30 mouse cellular contexts compared by ENCODE assay signal in genomic region chr5:150815400-150815799, GRCm38 (mm10).
DNase-seq lines count a peak whose midpoint lies in the region; ATAC-seq and TF ChIP-seq lines count a peak whose summit lies in the region.
"Had no signal": no experiment of that assay in that cellular context is flagged by ENCODE, and none has a peak within 500 bp of the region (broad histone marks: within the 10 kb centered on the region; RNA-seq: fewer than 3 reads in every experiment).

No protein-coding gene starts in this region.

- no peak for TF ChIP-seq CTCF in layer of hippocampus, adult 2 months (conservative IDR thresholded peaks at IDR 0.05)

- H3K27ac ChIP-seq in layer of hippocampus, adult 2 months = peak overlapping the region; percentile 69; the same call in 1 of the 2 replicates
- H3K27ac ChIP-seq: embryonic facial prominence, embryonic 10.5 days; embryonic facial prominence, embryonic 13.5 days; forebrain, embryonic 12.5 days; heart, embryonic 15.5 days; hindbrain, embryonic 14.5 days; hindbrain, postnatal 0 days had no signal

- H3K4me3 ChIP-seq in layer of hippocampus, adult 2 months = no peak overlapping the region
- H3K4me3 ChIP-seq: embryonic facial prominence, embryonic 10.5 days; embryonic facial prominence, embryonic 13.5 days; erythroblast, embryonic 14.5 days; forebrain, embryonic 12.5 days; heart, embryonic 12.5 days; heart, embryonic 15.5 days had no signal

- no peak for DNase-seq in frontal cortex, postnatal 25 days (ENCODE audit: low spot score in 2 of 2)
- DNase-seq in layer of hippocampus, adult 2 months (ENCODE audit: low spot score in 2 of 2) = no peak
- DNase-seq in layer of hippocampus, adult 9-11 months = no peak
- peak; percentile 8 for DNase-seq in right cerebral cortex, adult 18-20 months
- no peak for DNase-seq in right cerebral cortex, postnatal 25 days
- DNase-seq in cerebellum, postnatal 25 days = no peak
- DNase-seq: adrenal gland, postnatal 10 days; adrenal gland, postnatal 36 days; B cell, adult 2 months; cerebellum, adult 11 months; cerebellum, adult 2 months; cerebellum, adult 9-11 months; cerebellum, postnatal 36 days; embryo, embryonic 11 days; gastrocnemius, postnatal 10 days; gastrocnemius, postnatal 36 days; heart, postnatal 10 days; heart, postnatal 4 days had no signal

- peak; percentile 68 for ATAC-seq in frontal cortex, adult (ENCODE audit: low TSS enrichment)
- ATAC-seq: forebrain, embryonic 16.5 days; hindbrain, postnatal 0 days; inflammation-experienced regulatory T-cells, adult 6 months; Patski had no signal
